Mouse (Mus musculus) hematopoietic stem cell, adult 5-6 weeks (primary cell): ENCODE measurements around the gene Pakap. TPM values are rescaled to one million over a fixed set of nuclear protein-coding genes. Genes with fewer than 3 reads are reported as not detected.

ENCODE experiments used
- ATAC-seq, 2 experiments: fragments of 125-278 bp in 1 of 2; replicated peaks in 1 of 2; 2 replicates each; pipeline ENCODE4 v1.8.0; 2016 to 2017; ENCODE audit warnings: inconsistent platforms in 2 of 2, mild to moderate bottlenecking in 2 of 2, moderate number of reproducible peaks in 2 of 2, low read depth in 1 of 2, moderate TSS enrichment in 1 of 2; ENCODE audit not compliant: low FRiP score in 2 of 2, poor library complexity in 2 of 2, severe bottlenecking in 2 of 2, insufficient read depth in 1 of 2, low TSS enrichment in 1 of 2
- total RNA-seq: library from RNA; stranded (forward); fragments of 172-1452, 232-1000 nt; gene quantifications from 2 replicates; pipeline ENCODE4 v1.2.3, GENCODE M21; 2017

Pakap gene
- total RNA-seq, 1 experiment from 2014 or later, result not detected

DNA sequence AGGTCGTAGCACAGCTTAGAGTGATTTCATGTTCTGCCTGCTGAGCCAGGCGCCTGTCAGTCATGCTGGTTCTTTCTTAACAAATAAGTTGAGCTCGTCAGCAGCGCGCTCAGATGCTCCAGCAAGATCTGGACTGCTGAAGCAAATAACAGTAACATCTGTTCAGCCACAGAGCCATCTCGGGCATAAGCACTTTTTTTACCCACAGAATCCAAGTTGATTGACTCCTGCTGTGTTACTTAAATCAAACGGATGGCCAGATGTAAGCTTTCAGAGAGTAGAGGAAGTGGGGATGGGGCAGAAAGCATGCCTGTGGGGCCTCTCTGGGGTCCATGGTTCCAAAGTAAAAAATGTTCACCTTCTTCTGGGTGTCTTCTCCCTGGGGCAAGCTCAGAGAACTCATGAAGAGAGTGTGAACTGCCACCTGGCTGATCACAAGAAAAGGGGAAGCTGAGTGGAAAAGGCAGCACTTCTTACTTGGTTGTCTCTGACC is 152.9 kb downstream of the Pakap start:
- ATAC-seq, result 0 out of 4 replicates have a peak, but pooled peaks of 1 of the 2 experiments have one; percentile 25

DNA sequence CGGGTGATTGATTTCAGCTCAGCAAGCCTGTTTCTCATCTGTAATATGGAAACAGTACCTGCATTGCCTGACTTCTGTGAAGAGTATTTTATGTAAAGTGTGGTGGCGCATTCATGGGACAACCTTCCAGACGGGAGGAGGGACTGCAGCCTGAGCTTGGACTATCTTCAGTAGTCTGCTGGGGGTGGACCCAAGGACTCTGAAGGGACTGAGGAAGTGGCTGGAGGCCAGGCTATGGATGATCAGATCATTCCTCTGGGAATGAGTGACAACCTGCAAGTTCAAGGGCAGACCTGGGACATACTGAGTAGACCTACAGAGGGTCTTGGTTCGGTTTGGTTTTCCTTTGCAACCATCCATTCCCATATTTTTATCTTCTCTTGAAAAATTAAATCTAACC is 154.3 kb downstream of the Pakap start:
- no peak for ATAC-seq

DNA sequence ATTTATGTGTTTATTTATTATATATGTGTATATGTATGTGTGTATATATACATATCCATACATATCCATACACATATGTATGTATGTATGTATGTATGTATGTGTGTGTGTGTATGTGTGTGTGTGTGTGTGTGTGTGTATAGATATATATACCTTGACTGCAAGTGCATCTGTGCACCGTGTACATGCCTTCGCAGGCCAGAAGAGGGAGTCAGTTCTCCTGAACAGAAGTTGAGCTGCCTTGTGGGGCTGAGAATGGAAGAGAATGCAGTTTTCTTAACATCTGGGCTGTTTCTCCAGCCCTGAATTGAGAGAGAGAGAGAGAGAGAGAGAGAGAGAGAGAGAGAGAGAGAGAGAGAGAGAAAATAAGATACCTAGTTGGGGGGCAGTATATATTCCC is 155.7 kb downstream of the Pakap start:
- ATAC-seq, result no peak

DNA sequence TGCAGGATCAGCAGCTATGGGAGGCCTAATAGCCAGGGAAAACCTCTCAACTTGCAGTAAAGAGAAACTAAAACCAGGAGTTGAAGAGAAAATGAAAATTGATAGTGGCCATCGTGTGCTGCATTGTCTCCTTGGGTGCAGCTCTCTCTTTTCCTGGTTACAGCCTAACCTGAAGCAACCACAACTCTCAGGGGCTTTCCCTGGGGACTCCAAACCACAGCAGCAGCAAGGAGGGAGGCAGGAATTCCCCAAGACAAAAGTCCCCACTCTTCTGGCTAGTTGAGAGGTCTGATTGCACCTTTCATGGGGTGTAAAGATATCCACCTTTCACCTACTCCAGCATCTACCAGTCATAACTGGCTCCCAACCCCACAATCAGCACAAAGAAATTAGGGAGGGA is 157.6 kb downstream of the Pakap start:
- no peak for ATAC-seq

DNA sequence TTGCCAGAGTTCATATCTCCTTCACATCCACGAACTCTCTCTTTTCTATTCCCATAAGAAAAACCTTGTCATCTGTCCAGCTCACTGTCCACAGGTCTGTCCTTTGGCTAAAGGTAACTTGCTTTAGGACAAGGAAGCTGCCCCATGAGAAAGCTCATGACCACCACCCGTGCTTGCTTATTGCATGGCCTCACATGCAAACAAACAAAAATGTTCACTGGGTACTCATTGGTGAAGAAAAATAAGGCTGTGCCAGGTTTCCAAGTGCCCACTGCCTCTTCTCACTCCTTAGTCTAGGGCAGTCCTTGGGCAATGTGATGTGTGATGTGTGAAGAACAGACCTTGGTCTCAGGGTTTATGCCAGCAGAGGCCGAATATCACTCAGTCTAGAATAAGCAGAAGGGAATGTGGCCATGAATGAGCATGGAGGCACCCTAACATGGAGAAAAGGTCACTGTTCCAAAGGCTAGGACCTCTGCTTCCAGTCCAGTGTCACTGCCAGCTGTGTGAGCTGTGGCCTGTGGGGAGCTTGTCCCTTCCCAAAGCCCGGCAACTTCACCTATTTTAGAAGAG is 160.7 kb downstream of the Pakap start:
- no peak for ATAC-seq

DNA sequence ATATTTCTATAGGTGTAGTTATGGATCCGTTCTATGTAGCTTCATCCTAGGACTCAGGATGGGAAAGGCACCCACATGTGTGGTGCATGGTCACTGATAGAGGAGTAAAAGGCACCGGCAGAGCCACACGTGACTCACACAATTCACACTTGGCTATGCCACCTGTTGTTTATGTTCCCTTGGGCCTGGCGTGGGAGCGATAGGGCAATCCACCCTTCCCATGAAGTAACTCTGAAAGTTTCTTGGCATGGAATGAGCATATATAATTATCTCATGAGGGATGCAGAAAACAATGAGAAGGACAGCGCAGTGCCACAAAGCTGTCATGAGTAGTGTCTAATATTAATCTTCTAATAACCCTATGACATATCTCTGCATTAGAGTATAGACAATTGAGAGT is 162.1 kb downstream of the Pakap start:
- no peak for ATAC-seq

DNA sequence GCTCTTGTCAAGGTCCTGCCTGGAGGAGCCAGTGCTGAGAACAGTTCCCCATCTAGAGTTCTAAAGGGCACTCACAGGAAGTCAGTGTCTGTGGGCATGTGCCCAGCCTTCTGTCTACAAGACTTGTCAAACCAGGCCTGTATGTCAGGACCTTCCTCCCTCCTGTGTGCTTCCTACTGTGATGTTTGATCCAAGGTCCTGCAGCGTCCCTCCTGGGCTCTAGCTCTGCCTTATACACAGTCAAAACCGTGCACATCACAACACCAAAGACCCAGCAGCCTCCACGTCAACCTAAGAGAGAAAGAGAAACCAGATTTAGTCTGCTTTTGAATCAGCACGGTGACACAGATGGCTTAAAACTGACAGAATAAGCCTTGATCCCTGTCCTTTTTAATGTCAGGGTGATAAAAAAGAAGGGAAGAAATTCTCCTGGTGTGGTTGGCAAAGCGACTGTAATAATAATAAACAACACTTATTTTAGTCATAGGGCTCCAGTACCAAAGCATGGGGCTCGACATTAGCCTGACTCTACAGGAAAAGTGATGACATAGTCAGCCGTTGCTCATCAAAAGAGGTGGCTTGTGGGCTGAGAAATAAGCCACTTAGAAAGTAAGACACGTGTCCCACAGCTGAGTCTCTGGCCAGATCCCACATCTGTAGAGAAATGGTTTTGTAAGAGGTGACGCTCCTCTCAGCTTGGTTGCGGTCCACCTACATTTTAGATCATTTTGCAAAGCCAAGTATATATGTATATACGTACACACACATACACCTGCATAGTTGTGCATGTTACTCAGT is 163.0 kb downstream of the Pakap start:
- ATAC-seq, result peak in 1 of 2 experiments; percentile 28; a peak in 1 of 4 replicates

DNA sequence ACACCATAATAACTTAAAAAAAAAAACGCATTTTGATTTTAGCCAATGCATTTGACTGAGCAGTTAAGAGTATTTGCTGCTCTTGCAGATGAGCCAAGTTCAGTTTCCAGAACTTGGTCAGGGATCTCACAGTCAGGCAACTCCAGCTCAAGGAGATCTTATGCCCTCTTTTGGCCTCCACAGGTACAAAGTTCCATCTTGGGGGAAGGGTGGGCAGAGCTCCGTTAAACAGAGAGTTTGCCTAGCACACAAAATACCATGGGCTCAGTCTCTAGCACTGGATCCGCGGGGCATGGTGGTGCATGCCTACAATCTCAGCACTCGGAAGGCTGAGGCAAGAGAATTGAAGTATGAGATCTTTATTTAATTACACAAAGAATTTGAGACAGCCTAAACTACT is 164.4 kb downstream of the Pakap start:
- ATAC-seq, result no peak

DNA sequence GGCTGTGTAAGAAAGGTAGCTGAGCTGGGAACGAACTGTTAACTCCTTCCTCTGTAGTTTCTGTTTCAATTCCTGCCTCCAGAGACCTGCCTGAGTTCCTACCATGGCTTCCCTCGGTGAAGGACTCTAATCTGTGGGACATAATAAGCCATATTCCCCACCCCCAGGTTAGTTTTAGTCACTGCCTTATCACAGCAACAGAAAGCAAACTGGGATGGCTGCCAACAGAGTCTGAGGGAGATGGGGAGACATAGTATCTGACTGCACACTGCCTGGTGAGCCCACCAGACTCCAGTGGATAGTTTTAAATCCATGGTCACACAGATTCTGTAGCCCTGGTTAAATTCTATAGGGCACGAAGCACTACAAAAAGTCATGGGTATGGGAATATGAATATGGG is 165.5 kb downstream of the Pakap start:
- no peak for ATAC-seq

DNA sequence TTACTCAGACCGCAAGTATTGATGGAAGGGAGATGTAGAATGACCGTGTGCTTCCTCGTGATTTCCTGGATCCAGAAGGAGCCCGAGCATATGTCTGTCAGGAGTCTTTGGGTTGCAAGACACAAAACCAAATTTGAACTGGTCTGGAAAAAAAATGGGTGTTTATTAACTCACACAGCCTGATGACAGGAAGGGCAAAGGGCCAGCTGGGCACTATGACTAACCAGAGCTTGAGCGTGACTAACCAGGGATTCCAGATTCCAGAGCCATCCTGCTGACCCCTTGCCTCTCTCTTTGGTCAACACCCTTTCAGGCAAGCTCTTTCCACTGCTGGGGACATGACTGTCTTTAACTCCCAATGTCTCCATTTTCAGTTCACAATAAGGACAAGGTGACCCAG is 167.4 kb downstream of the Pakap start:
- ATAC-seq, result no peak

DNA sequence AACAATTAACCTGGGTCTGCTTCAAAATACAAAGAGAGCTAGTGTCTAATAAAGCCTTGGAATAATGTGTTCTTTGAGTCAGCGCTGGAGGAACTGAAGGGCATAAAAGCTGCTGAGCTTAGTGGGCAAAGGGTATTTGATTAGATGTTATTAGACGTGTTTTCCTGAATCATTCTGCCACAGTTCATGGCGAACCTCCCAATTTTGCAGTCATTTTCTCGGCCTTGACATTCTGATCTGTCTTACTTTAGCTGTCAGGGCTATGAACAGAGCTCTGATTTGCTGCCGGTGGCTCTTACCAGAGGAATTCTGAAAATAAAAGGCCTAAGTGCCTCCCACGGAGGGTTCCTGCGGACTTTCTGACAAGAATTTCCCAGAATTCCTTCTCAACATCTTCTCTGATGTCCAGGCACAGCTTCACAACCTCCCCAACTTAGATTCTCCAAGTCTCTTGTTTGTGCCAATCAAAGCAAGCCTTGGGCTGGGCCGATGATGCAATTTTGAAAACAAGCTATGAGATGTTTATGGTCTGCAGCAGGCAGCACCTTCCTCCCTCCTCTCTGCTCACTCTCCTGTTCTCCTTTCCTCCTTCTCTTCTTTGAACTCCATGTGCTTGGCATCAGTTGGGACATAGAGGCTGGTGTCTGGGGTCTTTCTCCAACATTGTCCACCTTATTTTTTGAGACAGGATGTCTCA is 171.0 kb downstream of the Pakap start:
- ATAC-seq, result no peak

DNA sequence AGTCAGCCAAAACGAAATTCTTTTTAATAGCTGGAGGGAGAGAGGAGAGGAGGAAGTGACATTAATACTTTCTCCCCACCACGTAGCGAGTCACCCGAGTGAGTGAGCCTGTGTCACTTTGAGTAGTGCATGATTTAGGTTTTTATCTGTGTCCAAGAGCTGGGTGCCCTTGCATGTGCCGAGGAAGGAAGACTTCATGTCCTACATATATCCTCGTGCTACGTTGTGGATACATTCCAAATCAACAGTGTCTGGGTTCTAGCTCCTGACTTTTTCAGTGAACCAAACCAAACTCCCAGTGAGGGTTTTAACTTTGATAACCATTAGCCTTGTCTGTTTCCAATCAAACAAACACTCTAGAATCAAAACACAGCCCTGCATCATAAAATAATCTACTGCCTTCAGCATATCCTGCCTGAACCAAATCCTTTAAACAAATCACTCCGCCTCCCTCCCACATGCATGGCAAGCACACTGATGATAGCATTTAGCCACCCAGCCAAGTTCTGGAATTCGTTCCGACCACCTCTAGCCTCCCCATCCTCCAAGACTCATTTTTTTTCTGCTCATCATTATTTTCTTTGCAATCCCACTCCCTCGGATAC is 175.4 kb downstream of the Pakap start:
- no peak for ATAC-seq

DNA sequence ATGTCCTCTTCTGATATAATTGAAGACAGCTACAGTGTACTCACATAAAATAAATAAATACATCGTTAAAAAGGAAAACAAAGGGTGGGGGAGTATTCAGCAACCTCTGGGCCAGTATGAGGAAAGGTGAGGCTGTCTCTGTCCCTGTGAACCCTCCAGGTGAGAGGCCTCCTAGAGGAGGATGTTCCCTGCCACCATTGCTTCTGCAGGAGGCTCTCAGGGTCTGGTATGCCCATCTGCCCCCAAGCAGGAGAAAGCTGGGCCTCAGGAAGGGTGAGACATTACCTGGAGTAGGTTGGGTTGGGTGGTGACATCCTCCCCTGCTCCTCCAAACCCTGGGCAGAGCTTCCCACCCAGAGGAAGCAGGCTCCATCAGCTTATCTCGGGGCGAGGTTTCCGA is 182.7 kb downstream of the Pakap start:
- no peak for ATAC-seq

DNA sequence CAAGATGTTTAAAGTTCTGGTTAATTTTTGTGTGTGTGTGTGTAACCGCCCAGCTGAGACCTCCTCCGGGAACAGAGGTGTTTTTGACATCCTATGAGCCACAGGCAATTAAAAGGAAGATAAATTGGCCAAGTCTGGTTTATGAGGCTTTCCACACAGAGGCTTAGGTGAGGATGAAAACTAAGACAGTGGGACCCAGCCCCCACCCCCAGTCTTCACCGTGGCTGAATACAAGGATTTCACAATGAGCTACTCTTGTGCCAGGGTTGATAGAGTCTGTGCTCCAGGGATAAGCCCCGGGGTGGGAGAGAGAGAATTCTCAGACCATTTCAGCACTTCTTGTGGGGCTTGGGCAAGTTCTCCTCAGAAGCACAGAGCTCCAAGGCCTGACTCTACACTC is 183.1 kb downstream of the Pakap start:
- ATAC-seq, result no peak

DNA sequence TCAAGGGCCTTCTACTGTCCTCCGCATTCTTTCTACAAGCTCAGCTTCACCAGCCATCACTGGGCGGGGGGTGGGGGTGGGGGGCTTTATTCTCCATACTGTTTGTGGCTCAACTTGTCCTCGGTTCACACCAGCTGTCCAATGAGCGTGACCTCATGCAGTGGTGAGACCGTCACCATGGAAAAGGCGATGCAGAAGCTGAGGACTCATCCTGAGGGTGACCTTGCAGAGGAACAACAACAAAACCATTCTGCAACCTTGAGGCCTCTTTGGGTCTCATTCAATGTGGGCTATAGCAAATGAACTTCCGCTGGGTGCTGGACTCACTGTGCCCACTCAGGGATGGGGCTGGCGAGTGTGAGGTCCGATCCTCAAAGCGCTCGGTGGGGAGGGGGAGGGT is 183.6 kb downstream of the Pakap start:
- ATAC-seq, result no peak

DNA sequence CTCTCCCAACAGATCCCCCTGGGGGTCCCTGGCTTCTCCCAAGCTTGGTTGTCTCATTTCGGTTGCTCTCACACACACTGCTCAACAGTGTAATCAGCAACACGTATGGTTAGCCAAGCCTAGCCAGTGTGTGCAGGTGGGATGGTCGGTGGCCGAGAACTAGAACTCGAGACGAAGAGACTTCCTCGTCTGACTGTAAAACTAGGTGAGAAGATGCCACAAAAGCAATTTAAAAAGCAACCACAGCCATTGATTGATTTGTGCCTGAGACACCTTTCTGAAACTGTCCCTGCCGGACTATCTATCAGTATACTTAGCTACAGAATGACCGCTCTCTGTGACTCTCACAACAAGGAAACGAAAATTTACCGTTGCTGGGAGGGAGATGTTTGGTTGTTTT is 187.1 kb downstream of the Pakap start:
- ATAC-seq, result no peak

DNA sequence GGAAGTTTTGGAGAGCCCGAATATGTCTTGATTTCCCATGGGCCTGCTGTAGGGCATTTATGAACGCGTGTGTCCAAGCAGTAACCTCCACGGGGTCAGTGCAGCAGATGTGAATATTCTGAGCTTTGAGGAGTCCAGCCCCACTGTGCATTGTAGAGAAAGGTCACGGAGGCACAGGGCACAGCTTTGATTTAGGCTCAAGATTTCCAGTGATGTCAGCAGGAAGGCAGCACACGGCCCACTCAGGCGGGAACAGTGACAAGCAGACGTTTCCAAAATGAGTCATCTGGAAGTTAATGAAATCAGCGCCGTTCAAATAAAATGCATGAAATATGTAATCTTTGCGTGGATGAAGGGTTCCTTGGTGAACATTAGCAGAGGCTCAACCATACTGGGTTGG is 190.0 kb downstream of the Pakap start:
- ATAC-seq, result no peak

DNA sequence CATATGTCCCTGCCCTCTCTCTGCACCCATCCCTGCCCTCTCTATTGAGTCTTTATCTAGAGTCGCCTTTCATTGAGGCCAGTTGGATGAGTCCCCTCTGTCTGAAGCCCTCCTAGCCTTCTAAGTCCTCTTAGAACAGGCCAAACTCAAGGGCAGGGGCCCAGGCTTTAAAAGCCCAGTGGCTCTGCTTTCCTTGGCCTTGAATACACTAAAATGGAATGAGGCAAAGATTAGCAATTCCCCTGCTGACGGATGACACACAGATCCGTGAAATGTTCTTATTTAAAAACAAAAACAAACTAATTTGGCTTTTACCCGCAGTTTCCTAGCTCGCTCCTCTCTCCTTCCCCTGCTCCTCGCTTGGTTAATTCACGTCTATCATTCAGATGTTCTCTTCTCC is 194.4 kb downstream of the Pakap start:
- no peak for ATAC-seq
